Mouse (Mus musculus) 3134 (cell line): Measurements from ENCODE around the gene Prr36.
A peak's percentile ranks its signal among the peaks of the same experiment; 100 is the strongest.

Experiments used
- DNase-seq: peaks from one replicate; pipeline ENCODE4 v3.0.0-alpha.2; 2011; ENCODE audit warnings: low spot score; ENCODE audit not compliant: insufficient read length; ENCODE audit errors: extremely low read depth

The Prr36 gene

DNA sequence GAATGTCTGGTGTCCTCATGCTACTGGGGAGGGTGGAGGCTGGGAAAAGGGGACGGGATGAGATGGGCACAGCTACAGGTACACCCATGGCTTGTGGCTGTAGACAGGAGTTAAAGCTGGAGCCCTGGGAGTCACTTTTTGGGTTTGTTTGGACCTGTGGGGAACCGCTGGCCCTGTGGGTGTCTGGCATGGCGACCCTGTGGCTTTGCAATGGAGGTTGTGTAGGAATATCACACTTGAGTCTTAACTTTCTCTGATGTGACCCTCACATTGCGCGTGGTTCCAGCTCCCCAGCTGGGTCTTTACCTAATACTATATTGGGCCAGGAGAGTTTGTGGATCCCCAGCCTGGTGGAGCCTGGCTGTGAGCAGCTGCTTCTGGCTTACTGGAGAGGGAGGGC lies 27.8 kb upstream of the Prr36 start:
- DNase-seq = no peak

- DNase-seq = no peak
Observed at GRCm38 (mm10) chr8:4239193-4239890, 22.1 kb upstream of the Prr36 start.

DNA sequence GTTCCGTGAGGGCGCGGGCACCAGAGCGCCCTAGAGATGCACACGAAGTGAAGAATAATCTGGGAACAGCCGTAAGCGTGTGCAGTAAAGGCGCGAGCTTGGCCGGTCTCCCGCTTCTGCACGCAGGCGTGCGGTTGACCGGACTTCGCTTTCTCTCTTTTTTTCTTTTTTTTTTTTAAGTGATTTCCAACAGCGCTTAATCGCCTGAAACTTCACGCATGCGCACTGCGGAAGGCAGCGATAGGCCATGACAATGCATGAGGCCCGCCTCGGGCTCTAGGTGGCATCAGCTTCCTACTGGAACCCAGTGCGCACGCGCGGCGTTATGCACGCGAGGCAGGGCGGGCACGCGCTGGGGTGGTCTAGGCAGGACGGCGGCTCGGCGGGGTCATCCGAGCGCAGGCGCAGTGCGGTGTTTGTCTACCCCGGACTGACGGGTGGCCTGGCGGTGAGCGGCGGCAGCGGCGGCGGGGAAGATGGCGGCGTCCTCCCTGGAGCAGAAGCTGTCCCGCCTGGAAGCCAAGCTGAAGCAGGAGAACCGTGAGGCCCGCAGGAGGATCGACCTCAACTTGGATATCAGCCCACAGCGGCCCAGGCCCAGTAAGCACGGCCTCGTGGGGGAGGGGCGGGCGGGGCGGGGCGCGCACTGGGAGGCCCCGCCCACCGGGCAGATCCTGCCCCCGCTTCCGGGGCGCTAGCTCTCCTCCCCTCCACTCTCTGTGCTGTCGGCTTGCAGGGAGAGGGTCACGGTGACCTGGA lies 21.4 kb upstream of the Prr36 start, which contains the start of the genes Map2k7 and Gm49320:
Gene Map2k7, plus strand, starts transcription at position 307 of the 759 bp plus-strand sequence.
Gene Gm49320, plus strand, starts transcription at position 432 of the 759 bp plus-strand sequence.
- peak; percentile 98 for DNase-seq

- no peak for DNase-seq
Observed at GRCm38 (mm10) chr8:4237814-4238433, 20.7 kb upstream of the Prr36 start.

DNA sequence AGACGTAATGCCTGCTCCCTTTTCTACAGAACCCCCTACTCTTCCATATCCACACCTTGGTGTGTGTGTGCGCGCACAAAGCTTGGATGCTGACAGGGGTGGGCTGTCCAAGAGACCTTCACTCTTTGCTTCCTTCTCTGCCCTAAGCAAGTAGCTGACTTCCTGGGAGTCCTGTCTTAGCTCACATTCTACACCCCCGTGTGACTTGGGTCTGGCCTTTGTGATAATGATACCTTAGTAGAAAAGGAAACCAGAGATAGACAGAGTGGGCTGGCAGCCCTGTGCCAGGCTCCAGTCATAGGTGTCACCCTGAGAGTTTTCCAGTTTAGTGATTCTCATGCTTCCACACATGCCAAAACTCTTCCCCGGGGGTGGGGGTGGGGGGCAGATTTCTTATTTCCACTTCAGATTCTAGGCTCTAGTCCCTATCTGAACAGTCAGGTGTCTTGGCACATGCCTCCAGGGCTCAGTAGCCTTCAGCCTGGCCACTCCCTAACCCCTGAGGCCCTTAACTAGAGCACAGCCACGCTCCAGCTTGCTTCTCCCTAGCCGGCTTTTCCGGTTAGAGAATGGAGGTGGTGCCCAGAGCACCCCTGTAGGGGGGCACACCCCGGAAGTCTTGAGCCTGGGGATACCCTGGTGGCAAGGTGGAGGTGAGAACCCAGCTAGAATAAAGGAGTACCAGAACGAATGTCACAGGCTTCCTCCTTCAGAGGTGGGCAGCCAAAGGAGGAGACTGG lies 13.5 kb upstream of the Prr36 start:
- DNase-seq = no peak

DNA sequence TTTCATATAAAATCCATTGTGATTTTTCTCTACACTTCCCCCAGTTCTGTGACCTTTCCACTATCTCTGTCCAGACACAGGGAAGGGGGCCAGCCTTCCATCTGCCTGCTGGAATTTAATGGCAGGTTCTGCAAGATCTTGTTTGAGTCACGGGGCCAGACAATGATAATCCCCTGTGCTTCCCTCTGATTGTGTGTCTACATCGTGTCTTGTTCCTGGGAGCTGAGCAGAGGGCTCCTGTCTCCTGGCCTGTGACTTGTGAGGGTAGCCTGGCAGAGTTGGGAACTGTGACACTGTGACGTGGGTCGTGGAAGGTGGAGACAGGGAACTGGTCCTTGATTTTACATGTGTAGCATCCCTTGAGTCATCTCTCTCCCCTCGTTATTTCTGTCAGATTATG lies 12.5 kb upstream of the Prr36 start:
- no peak for DNase-seq

DNA sequence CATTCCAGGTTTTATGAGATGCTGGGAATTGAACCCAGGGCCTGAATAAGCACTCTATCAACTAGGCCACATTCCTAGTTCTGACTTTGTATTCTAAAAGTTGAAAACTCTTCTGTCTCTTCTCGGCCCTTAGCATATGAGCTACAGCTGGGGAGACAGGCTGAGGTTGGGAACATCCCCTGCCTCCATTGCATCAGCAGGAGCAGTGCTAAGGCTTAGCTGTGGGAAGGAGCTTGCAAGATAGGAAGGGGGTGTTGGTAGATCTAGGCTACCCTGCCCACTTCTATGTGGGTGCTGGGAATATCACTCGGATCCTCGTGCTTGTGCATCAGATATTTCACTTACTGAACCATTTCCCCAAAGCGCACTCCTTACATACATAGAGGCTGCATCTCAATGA lies 10.7 kb upstream of the Prr36 start:
- no peak for DNase-seq

GRCm38 (mm10) chr8:4226739-4227347 lies 9.6 kb upstream of the Prr36 start, which contains the start of gene Lrrc8e:
Gene Lrrc8e (plus strand): TSS chr8:4226827.
- peak; percentile 83 for DNase-seq

- no peak for DNase-seq
Observed at GRCm38 (mm10) chr8:4226323-4226722, 9.1 kb upstream of the Prr36 start.

DNA sequence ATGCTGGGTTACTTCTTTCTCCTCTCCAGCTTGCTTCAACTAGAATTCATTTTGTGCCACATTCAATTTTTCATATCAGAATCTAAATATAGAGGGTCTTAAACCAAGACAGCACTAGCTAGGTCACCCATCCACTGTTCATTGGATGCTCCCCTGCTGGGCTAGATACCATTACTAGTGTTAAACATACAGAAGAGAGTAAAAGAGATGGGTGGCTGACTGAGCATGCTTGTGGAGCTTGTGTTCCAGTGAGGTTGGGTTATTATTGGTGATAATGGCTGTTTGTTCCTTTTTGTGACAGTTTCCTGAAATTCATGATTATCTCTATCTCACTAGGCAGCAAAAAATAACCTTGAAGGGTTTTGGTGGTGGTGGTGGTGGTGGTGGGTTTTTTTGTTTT lies 4.8 kb upstream of the Prr36 start:
- DNase-seq = no peak

DNA sequence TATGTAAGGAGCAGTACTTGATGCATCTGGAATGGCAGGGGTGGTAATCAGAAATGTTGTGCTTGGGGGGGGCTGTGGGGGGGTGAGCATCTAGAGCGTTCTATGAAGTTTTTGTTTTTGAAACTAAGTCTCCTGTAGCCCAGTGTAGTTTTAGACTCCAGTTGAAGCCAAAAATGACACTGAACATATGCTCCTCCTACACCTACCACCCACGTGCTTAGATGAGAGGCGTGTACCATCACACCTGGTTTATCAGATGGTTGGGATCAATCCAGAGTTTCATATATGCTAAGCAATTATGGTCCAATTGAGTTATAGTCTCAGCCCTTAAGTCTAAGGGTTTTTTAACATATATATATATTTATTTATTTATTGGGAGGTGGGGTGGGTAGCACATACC lies 2.4 kb upstream of the Prr36 start:
- no peak for DNase-seq

DNA sequence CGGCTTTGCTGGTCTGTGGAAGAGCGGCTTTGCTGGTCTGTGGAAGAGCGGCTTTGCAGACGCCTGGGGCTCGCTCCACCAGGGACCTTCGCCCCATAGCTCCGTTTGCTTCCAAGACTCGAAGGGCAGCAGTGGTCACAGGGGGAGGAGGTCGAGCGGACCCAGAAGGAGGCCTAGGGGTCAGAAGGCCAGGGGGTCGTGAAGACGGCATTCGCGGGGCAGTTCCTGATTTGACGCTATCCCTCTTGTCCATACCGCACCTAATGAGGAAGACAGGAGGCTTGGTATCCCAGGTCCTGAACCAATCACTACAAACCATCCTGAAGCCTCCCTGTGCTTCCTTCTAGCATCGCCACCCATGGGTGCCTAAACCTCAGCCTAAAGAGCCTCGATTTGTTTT lies 963 bp downstream of the Prr36 start:
- no peak for DNase-seq

- DNase-seq = peak; percentile 66
Observed at GRCm38 (mm10) chr8:4214006-4214980, 3.0 kb downstream of the Prr36 start.

GRCm38 (mm10) chr8:4213210-4214005 lies 3.9 kb downstream of the Prr36 start:
- peak; percentile 62 for DNase-seq

GRCm38 (mm10) chr8:4212809-4213209 lies 4.5 kb downstream of the Prr36 start:
- DNase-seq = no peak

DNA sequence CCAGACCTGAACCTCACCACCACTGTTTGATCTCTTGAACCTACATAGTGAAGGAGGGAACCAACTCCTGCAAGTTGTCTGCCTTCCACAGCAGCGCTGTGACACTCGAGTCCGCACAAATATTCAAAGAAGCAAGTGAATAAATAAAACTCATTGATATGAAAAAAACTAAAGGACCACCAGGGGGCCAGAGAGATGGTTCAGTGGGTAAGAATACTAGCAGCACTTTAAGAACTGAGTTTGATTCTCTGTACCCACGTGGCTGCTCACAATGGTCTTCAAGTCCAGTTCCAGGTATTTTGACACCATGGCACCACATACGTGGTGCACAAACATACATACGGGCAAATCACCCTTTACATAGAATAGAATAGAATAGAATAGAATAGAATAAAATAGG lies 6.2 kb downstream of the Prr36 start:
- DNase-seq = no peak

- DNase-seq = no peak
Observed at GRCm38 (mm10) chr8:4207016-4207350, 10.3 kb downstream of the Prr36 start.

DNA sequence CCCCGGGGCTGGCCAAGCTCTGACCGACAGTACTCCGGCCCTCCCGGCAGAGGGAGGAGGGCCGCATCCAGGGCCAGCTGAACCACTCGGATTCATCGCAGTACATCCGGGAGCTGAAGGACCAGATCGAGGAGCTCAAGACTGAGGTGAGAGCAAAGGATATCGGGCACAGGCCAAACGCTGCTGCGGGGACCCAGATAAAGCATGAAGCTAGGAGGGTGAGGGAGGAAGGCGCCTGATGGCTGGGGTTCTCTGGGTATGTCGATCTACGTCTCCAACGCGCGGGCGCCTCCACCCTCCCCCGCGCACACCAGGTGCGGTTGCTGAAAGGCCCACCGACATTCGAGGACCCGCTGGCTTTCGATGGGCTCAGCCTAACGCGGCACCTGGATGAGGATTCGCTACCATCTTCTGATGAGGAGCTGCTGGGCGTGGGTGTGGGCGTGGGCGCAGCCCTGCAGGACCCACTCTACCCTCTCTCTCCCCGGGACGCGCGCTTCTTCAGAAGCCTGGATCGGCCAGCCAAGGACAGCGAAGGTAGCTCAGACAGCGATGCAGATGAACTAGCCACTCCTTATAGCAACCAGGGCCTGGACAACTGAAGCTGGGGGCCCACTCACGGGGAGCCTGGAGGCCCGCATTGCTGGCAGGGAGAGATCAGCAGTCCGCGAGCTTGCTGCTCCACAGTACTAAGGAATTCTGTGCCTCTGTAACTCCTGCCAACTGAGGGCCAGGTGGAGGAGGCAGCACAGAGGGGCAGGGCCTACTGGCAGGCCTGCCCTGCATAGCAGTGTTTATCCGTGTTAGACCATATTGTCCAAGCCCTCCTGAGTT lies 10.9 kb downstream of the Prr36 start:
- DNase-seq = no peak
